ENCODE assay signal across 22 mouse cellular contexts in the genomic region with DNA sequence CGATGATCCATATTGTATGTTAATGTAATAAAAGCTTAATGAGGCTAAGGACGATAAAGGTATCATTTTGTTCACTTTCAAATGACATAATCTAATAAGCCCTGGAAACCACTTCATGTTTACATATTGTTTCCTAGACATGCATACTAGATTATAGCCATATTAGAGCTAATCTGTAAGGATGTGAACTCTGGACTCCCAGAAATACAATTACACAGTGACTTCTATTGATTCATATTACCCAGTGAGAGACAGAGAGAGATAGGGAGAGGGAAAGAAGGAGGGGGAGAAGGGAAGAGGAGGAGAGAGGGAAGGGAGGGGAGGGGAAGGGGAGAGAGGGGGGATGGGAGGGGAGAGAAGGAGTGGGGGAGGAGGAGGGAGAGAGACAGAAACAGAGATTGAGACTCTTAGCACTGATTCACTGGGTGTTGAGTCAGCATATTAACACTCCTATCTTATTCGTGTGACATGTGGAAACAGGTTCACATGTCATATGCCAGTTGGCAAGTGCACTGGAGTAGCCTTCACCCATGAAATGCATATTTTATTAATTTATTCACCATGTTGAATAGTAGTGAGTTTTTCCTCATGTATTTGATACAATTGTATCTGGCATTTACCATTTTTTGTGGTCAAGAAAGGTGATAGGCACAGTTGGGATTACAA.
"Had no signal": no experiment of that assay in that cellular context is flagged by ENCODE, and none has a peak within 500 bp of the region (broad histone marks: within the 10 kb centered on the region; RNA-seq: fewer than 3 reads in every experiment).

No protein-coding gene starts in this region.

- H3K4me2 ChIP-seq: kidney, embryonic 15.5 days; limb, embryonic 13.5 days; liver, embryonic 12.5 days; liver, embryonic 15.5 days; lung, embryonic 15.5 days; neural tube, embryonic 13.5 days had no signal

- H3K9ac ChIP-seq: kidney, embryonic 15.5 days; limb, embryonic 13.5 days; liver, embryonic 12.5 days; liver, embryonic 15.5 days; lung, embryonic 15.5 days; neural tube, embryonic 13.5 days had no signal

- H3K27ac ChIP-seq: kidney, embryonic 15.5 days; limb, embryonic 10.5 days; limb, embryonic 13.5 days; liver, embryonic 12.5 days; liver, embryonic 15.5 days; lung, embryonic 15.5 days; midbrain, embryonic 10.5 days; neural tube, embryonic 13.5 days had no signal

- H3K27me3 ChIP-seq: kidney, embryonic 15.5 days; limb, embryonic 13.5 days; liver, embryonic 12.5 days; liver, embryonic 15.5 days; lung, embryonic 15.5 days; neural tube, embryonic 13.5 days had no signal

- H3K36me3 ChIP-seq: kidney, embryonic 15.5 days; limb, embryonic 10.5 days; limb, embryonic 13.5 days; liver, embryonic 12.5 days; liver, embryonic 15.5 days; lung, embryonic 15.5 days; midbrain, embryonic 10.5 days; neural tube, embryonic 13.5 days had no signal

- DNase-seq: kidney, adult 11 months; kidney, adult 8-10 months; kidney, postnatal 10 days; kidney, postnatal 36 days; layer of hippocampus, adult 9-11 months; liver; lung, adult 18-20 months; lung, postnatal 10 days; lung, postnatal 36 days; midbrain, embryonic 14.5 days; retina, postnatal 1 day; thymus, adult 18-20 months; thymus, postnatal 36 days had no signal

- ATAC-seq: liver, embryonic 12.5 days had no signal

- H3K4me1 ChIP-seq: kidney, embryonic 15.5 days; limb, embryonic 10.5 days; limb, embryonic 13.5 days; liver, embryonic 12.5 days; liver, embryonic 15.5 days; lung, embryonic 15.5 days; midbrain, embryonic 10.5 days; neural tube, embryonic 13.5 days had no signal

- H3K4me3 ChIP-seq: kidney, embryonic 15.5 days; limb, embryonic 10.5 days; limb, embryonic 13.5 days; liver, embryonic 12.5 days; liver, embryonic 15.5 days; lung, embryonic 15.5 days; megakaryocyte, embryonic 14.5 days; midbrain, embryonic 10.5 days; neural tube, embryonic 13.5 days had no signal

- H3K9me3 ChIP-seq: kidney, embryonic 15.5 days; limb, embryonic 10.5 days; limb, embryonic 13.5 days; liver, embryonic 12.5 days; liver, embryonic 15.5 days; lung, embryonic 15.5 days; megakaryocyte, embryonic 14.5 days; midbrain, embryonic 10.5 days; neural tube, embryonic 13.5 days had no signal
